Mouse (Mus musculus) cerebellum, postnatal 36 days (tissue): ENCODE results near the gene Lekr1.
A peak's percentile ranks its signal among the peaks of the same experiment; 100 is the strongest.

Experiments used
- DNase-seq, 2 experiments: peaks; one replicate each; pipeline ENCODE4 v3.0.0; 2021 to 2022; ENCODE audit warnings: mixed read lengths in 2 of 2

Lekr1 gene

GRCm38 (mm10) chr3:65665977-65666766 is at the start of gene Lekr1:
Gene Lekr1 (plus strand): TSS chr3:65666228.
- peak; percentile 90 to 91 for DNase-seq

GRCm38 (mm10) chr3:65617507-65617906 is 48.5 kb upstream of the Lekr1 start:
- no peak for DNase-seq

GRCm38 (mm10) chr3:65619340-65619739 is 46.7 kb upstream of the Lekr1 start:
- DNase-seq = no peak

- no peak for DNase-seq
These were observed 43.0 kb upstream of the Lekr1 start for GRCm38 (mm10) chr3:65623057-65623456.

- DNase-seq = no peak
These were observed 40.3 kb upstream of the Lekr1 start for GRCm38 (mm10) chr3:65625496-65626289.

- no peak for DNase-seq
These were observed 39.6 kb upstream of the Lekr1 start for GRCm38 (mm10) chr3:65626290-65626914.

GRCm38 (mm10) chr3:65627021-65627706 is 38.9 kb upstream of the Lekr1 start:
- no peak for DNase-seq

- DNase-seq = no peak
These were observed 38.4 kb upstream of the Lekr1 start for GRCm38 (mm10) chr3:65627707-65628028.

- no peak for DNase-seq
These were observed 36.4 kb upstream of the Lekr1 start for GRCm38 (mm10) chr3:65629565-65630112.

GRCm38 (mm10) chr3:65633604-65634003 is 32.4 kb upstream of the Lekr1 start:
- DNase-seq = no peak

GRCm38 (mm10) chr3:65635983-65636382 is 30.0 kb upstream of the Lekr1 start:
- no peak for DNase-seq

GRCm38 (mm10) chr3:65637313-65637712 is 28.7 kb upstream of the Lekr1 start:
- no peak for DNase-seq

GRCm38 (mm10) chr3:65638896-65639295 is 27.1 kb upstream of the Lekr1 start:
- DNase-seq = no peak

- no peak for DNase-seq
These were observed 26.5 kb upstream of the Lekr1 start for GRCm38 (mm10) chr3:65639454-65640014.

- DNase-seq = no peak
These were observed 23.1 kb upstream of the Lekr1 start for GRCm38 (mm10) chr3:65642959-65643358.

- DNase-seq = no peak
These were observed 22.4 kb upstream of the Lekr1 start for GRCm38 (mm10) chr3:65643654-65644053.

- no peak for DNase-seq
These were observed 18.4 kb upstream of the Lekr1 start for GRCm38 (mm10) chr3:65647592-65647991.

- no peak for DNase-seq
These were observed 17.1 kb upstream of the Lekr1 start for GRCm38 (mm10) chr3:65648913-65649312.

GRCm38 (mm10) chr3:65650156-65650815 is 15.7 kb upstream of the Lekr1 start:
- no peak for DNase-seq

GRCm38 (mm10) chr3:65654541-65655206 is 11.4 kb upstream of the Lekr1 start:
- no peak for DNase-seq

- DNase-seq = no peak
These were observed 9.6 kb upstream of the Lekr1 start for GRCm38 (mm10) chr3:65656451-65656850.
